Mouse (Mus musculus) stomach, embryonic 14.5 days (tissue): ENCODE data around the gene Stard13. TPM values are rescaled to one million over a fixed set of nuclear protein-coding genes. Genes with fewer than 3 reads are reported as not detected.

Experiments used
- ATAC-seq: fragments of 200-750 bp; cut with Nextera tagmentation; 2 replicates; pipeline ENCODE4 v1.8.0; 2017; ENCODE audit warnings: low read depth, moderate TSS enrichment; ENCODE audit not compliant: insufficient number of reproducible peaks, insufficient read depth, low FRiP score
- H3K27ac ChIP-seq: fragments of 300-500 bp; sonication (generic); 2 replicates; pipeline ENCODE4 v1.5.1; 2014; ENCODE audit warnings: mild to moderate bottlenecking, low read length, moderate library complexity, mixed read lengths
- H3K27me3 ChIP-seq: fragments of 300-500 bp; sonication (generic); 2 replicates; pipeline ENCODE4 v1.6.1; 2014; ENCODE audit warnings: low read length, control low read depth, mixed read lengths; ENCODE audit not compliant: control insufficient read depth, insufficient read depth
- H3K36me3 ChIP-seq: fragments of 300-500 bp; sonication (generic); 2 replicates; pipeline ENCODE4 v1.6.1; 2014; ENCODE audit warnings: mild to moderate bottlenecking, control low read depth, low read length, moderate library complexity, mixed read lengths; ENCODE audit not compliant: control insufficient read depth, insufficient read depth
- H3K4me1 ChIP-seq: fragments of 300-500 bp; sonication (generic); 2 replicates; pipeline ENCODE4 v1.6.1; 2014; ENCODE audit warnings: low read length, control low read depth, mixed read lengths; ENCODE audit not compliant: control insufficient read depth, insufficient read depth
- H3K4me2 ChIP-seq: fragments of 300-500 bp; sonication (generic); replicated peaks from 2 replicates; pipeline ENCODE4 v1.6.1; 2014; ENCODE audit warnings: low read depth, low read length, control low read depth
- H3K4me3 ChIP-seq: fragments of 300-500 bp; sonication (generic); 2 replicates; pipeline ENCODE4 v1.5.1; 2014; ENCODE audit warnings: low read depth, low read length, control low read depth
- H3K9ac ChIP-seq: fragments of 300-500 bp; sonication (generic); replicated peaks from 2 replicates; pipeline ENCODE4 v1.6.1; 2014; ENCODE audit warnings: low read depth, mild to moderate bottlenecking, control low read depth, low read length, moderate library complexity, mixed read lengths
- H3K9me3 ChIP-seq: fragments of 300-500 bp; sonication (generic); 2 replicates; pipeline ENCODE4 v1.6.1; 2016; ENCODE audit warnings: low read depth, low read length, control low read depth; ENCODE audit not compliant: control insufficient read depth
- WGBS: fragments of 180-500 bp; shearing (Covaris S2); extraction: QIAGEN DNeasy Blood & Tissue Kit; methylation state at CpG from one replicate; pipeline ENCODE4 v1.1.7; 2014; 5-methylcytosine and 5-hydroxymethylcytosine counted together
- polyA plus RNA-seq: library from polyadenylated mRNA; unstranded; fragments of >200 nt; fragmentation: Nextera tagmentation; extraction: Ambion mirVana; gene quantifications from 2 replicates; pipeline ENCODE4 v1.2.1, GENCODE M21; 2014

The Stard13 gene
- polyA plus RNA-seq, 1 experiment from 2014 or later = 14.1 TPM

DNA sequence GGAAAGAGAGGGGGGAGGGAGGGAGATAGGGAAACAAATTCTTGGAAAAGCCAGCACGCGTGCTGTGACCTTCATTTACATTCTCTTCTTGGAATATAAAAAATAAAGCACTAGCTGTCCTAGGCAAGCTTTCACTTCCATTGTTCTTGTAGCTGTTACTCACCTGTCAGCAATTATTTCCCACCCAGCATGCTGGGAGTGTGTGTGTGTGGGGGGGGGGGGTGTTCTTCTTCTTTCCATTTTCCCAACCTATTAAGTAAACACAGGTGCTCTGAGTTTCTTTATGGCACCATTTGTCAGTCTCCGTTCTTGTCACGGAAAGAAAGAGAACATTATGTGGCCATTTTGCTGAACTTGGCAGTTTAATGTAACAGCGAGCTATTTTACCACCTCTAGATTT lies 214.7 kb downstream of the Stard13 start:
- no peaks in the 10 kb centered on the region for H3K27me3 ChIP-seq
- 0 out of 2 replicates have a peak, but pooled peaks cover 3% of the 10 kb centered on the region for H3K9me3 ChIP-seq
- ATAC-seq = no peak
- peak overlapping the region; percentile 41; the same call in 1 of the 2 replicates for H3K27ac ChIP-seq
- H3K9ac ChIP-seq = no peak overlapping the region
- no peaks in the 10 kb centered on the region for H3K36me3 ChIP-seq
- WGBS = 28% methylated on average over 5 of the region's 5 CpGs
- H3K4me1 ChIP-seq = peaks cover 18% of the 10 kb centered on the region; the same call in 1 of the 2 replicates
- H3K4me3 ChIP-seq = no peak overlapping the region
- no peak overlapping the region for H3K4me2 ChIP-seq

DNA sequence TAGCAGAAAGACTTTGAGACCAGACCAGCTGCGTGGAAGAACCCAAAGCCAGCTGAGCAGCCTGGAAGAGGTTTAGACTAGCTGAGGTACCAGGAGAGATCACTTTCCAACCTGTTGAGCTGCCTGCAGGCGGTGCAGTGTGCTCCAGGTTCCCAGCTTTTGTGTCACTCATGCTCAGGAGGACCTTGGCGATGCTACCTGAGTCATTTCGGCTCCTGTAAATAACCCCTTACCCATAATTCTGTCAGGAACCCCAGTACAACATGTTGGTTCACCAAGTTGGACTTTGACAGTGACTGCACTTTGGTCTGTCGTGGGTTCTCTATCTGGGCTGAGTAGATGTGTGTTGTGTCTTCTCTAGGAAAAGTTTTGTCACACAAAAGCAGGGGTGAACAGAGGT lies 215.2 kb downstream of the Stard13 start:
- H3K4me1 ChIP-seq = peaks cover 18% of the 10 kb centered on the region; the same call in 1 of the 2 replicates
- ATAC-seq = no peak

DNA sequence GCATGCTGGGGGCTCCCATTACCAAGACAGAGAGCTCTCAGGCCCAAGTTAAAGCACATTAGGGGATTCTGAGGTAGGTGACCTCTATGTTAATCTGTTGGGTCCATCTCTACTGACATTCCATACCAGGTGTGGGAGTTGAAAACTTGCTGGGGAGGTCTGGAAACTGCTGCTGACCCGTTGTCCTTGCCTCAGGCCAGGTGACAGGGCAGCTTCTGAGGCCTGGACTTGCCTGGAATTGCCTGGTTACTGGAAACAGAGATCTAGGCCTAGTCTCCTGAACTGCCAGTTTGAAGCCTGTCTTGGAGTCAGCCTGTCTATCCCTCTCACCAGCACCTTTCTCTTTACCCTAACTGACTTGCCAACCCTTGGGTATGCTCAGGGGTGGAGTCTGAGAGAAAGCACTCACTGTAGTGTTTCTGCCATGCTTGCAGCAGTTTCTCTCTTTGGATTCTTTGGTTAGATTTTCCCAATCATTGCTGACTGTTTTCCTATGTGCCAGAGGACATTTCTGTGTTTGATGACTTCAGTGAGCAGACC lies 229.3 kb downstream of the Stard13 start:
- no peak overlapping the region for H3K4me2 ChIP-seq
- no peaks in the 10 kb centered on the region for H3K36me3 ChIP-seq
- no peaks in the 10 kb centered on the region for H3K9me3 ChIP-seq
- WGBS = 59% methylated on average over 1 of the region's 1 CpGs
- no peak overlapping the region for H3K9ac ChIP-seq
- no peak for ATAC-seq
- H3K27me3 ChIP-seq = no peaks in the 10 kb centered on the region
- H3K4me3 ChIP-seq = no peak overlapping the region
- H3K27ac ChIP-seq = no peak overlapping the region
- no peaks in the 10 kb centered on the region for H3K4me1 ChIP-seq

More for the DNA sequence above, 215.2 kb downstream of the Stard13 start:
- Histone ChIP-seq H3K27me3 (no peaks in the 10 kb centered on the region), H3K27ac (0 out of 2 replicates have a peak overlapping the region, but pooled peaks have one; percentile 23), H3K36me3 (no peaks in the 10 kb centered on the region), H3K9ac (no peak overlapping the region), H3K4me3 (no peak overlapping the region), H3K9me3 (0 out of 2 replicates have a peak, but pooled peaks cover 3% of the 10 kb centered on the region), H3K4me2 (no peak overlapping the region)
- 76% methylated on average over 5 of the region's 5 CpGs for WGBS

DNA sequence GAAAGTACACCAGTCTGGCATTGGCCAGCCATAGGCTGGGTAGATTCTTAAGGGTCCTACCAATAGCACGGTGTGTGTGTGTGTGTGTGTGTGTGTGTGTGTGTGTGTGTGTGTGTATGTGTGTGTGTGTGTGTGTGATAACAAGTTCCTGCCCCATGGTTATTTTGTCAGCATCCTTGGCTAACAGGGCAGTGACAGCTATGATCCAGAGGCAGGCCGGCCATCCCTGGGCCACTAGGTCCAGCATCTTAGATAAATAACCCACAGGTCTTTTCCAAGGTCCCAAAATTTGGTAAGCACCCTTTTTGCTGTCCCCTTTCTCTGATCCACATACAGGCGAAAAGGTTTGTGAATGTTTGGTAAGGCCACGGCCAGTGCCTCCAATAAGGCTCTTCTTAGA lies 231.6 kb downstream of the Stard13 start:
- H3K4me3 ChIP-seq = no peak overlapping the region
- ATAC-seq = no peak
- H3K27me3 ChIP-seq = no peaks in the 10 kb centered on the region
- H3K4me1 ChIP-seq = no peaks in the 10 kb centered on the region
- no peaks in the 10 kb centered on the region for H3K9me3 ChIP-seq
- 90% methylated on average over 4 of the region's 4 CpGs for WGBS
- no peaks in the 10 kb centered on the region for H3K36me3 ChIP-seq
- H3K4me2 ChIP-seq = no peak overlapping the region
- no peak overlapping the region for H3K27ac ChIP-seq
- no peak overlapping the region for H3K9ac ChIP-seq

DNA sequence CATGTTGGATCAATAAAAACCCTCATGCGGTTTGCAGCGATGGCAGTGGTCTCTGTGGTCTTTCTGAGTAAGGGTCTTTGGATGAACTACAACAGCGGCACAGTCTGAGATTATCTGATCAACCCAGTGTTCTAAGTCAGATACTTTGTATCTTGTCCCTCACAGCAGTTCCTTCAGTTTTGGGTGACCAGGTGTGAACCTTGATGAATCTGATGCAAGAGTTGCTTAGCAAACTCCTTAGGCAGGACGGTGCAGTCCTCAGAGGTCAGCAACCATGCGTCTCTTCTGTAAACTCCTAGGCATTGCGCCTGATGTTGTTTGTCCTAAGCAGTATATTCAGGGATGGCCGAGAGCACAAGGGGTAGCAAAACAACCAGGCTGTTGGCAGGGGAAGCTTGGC lies 232.5 kb downstream of the Stard13 start:
- Histone ChIP-seq H3K27ac (no peak overlapping the region), H3K36me3 (no peaks in the 10 kb centered on the region), H3K9me3 (no peaks in the 10 kb centered on the region), H3K27me3 (no peaks in the 10 kb centered on the region), H3K9ac (no peak overlapping the region), H3K4me3 (no peak overlapping the region), H3K4me1 (no peaks in the 10 kb centered on the region), H3K4me2 (no peak overlapping the region)
- no peak for ATAC-seq
- WGBS = 86% methylated on average over 7 of the region's 7 CpGs

- Histone ChIP-seq H3K9ac (no peak overlapping the region), H3K4me2 (no peak overlapping the region), H3K4me3 (no peak overlapping the region), H3K9me3 (no peaks in the 10 kb centered on the region), H3K27ac (no peak overlapping the region), H3K27me3 (no peaks in the 10 kb centered on the region), H3K36me3 (no peaks in the 10 kb centered on the region), H3K4me1 (no peaks in the 10 kb centered on the region)
- no peak; the same call in 1 of the 2 replicates for ATAC-seq
- WGBS = 56% methylated on average over 2 of the region's 2 CpGs
Observed at GRCm38 (mm10) chr5:150996586-150996985, 237.1 kb downstream of the Stard13 start.

- H3K9me3 ChIP-seq = no peaks in the 10 kb centered on the region
- no peak overlapping the region for H3K4me2 ChIP-seq
- no peak overlapping the region for H3K9ac ChIP-seq
- ATAC-seq = no peak
- no peaks in the 10 kb centered on the region for H3K36me3 ChIP-seq
- WGBS = 92% methylated on average over 7 of the region's 7 CpGs
- H3K27me3 ChIP-seq = no peaks in the 10 kb centered on the region
- no peaks in the 10 kb centered on the region for H3K4me1 ChIP-seq
- H3K4me3 ChIP-seq = no peak overlapping the region
- H3K27ac ChIP-seq = no peak overlapping the region
Observed at GRCm38 (mm10) chr5:150994096-150994495, 239.5 kb downstream of the Stard13 start.
